Mouse (Mus musculus) embryonic facial prominence, embryonic 14.5 days (tissue): Measurements from ENCODE around the gene Hspa1a. TPM values are rescaled to one million over a fixed set of nuclear protein-coding genes. Genes with fewer than 3 reads are reported as not detected.

Source experiments
- ATAC-seq: fragments of 200-750 bp; cut with Nextera tagmentation; 2 replicates; pipeline ENCODE4 v1.8.0; 2017; ENCODE audit warnings: low read depth, moderate number of reproducible peaks, moderate TSS enrichment
- DNase-seq: peaks from one replicate; pipeline ENCODE4 v3.0.0-alpha.2; 2015; ENCODE audit warnings: low spot score
- H3K27ac ChIP-seq: fragments of 300-500 bp; sonication (generic); replicated peaks from 2 replicates; pipeline ENCODE4 v1.5.1; 2014; ENCODE audit warnings: low read depth, mild to moderate bottlenecking, low read length, moderate library complexity
- H3K27me3 ChIP-seq: fragments of 300-500 bp; sonication (generic); replicated peaks from 2 replicates; pipeline ENCODE4 v1.6.1; 2014; ENCODE audit warnings: low read length; ENCODE audit not compliant: control insufficient read depth, insufficient read depth
- H3K36me3 ChIP-seq: fragments of 300-500 bp; sonication (generic); 2 replicates; pipeline ENCODE4 v1.6.1; 2014; ENCODE audit warnings: low read length, mixed read lengths; ENCODE audit not compliant: control insufficient read depth, insufficient read depth
- H3K4me1 ChIP-seq: fragments of 300-500 bp; sonication (generic); 2 replicates; pipeline ENCODE4 v1.6.1; 2014; ENCODE audit warnings: antibody characterized with exemption, low read length; ENCODE audit not compliant: control insufficient read depth, insufficient read depth
- H3K4me2 ChIP-seq: fragments of 300-500 bp; sonication (generic); 2 replicates; pipeline ENCODE4 v1.6.1; 2014; ENCODE audit warnings: low read depth, mild to moderate bottlenecking, low read length, moderate library complexity, mixed read lengths
- H3K4me3 ChIP-seq: fragments of 300-500 bp; sonication (generic); 2 replicates; pipeline ENCODE4 v1.5.1; 2014; ENCODE audit warnings: low read depth, mild to moderate bottlenecking, low read length
- H3K9ac ChIP-seq: fragments of 300-500 bp; sonication (generic); 2 replicates; pipeline ENCODE4 v1.6.1; 2014; ENCODE audit warnings: low read depth, mild to moderate bottlenecking, low read length, moderate library complexity, mixed read lengths
- H3K9me3 ChIP-seq: fragments of 300-500 bp; sonication (generic); 2 replicates; pipeline ENCODE4 v1.6.1; 2016; ENCODE audit warnings: low read length; ENCODE audit not compliant: control insufficient read depth
- WGBS: fragments of 180-500 bp; shearing (Covaris S2); extraction: QIAGEN DNeasy Blood & Tissue Kit; methylation state at CpG from one replicate; pipeline ENCODE4 v1.1.7; 2014; 5-methylcytosine and 5-hydroxymethylcytosine counted together
- polyA plus RNA-seq: library from polyadenylated mRNA; unstranded; fragments of >200 nt; fragmentation: Nextera tagmentation; extraction: Ambion mirVana; gene quantifications from 2 replicates; pipeline ENCODE4 v1.2.1, GENCODE M21; 2014

The Hspa1a gene
- polyA plus RNA-seq, 1 experiment from 2014 or later = 7.3 TPM

GRCm38 (mm10) chr17:34956340-34956739 is 15.6 kb downstream of the Hspa1a start:
- H3K4me3 ChIP-seq = no peak overlapping the region
- peaks cover 3% of the 10 kb centered on the region; the same call in 1 of the 2 replicates for H3K27me3 ChIP-seq
- no peak overlapping the region for H3K9ac ChIP-seq
- no peak overlapping the region for H3K4me2 ChIP-seq
- no peak for ATAC-seq
- 17% methylated on average over 1 of the region's 1 CpGs for WGBS
- DNase-seq = peak; percentile 57
- peaks cover under 1% of the 10 kb centered on the region; the same call in 1 of the 2 replicates for H3K36me3 ChIP-seq
- no peak overlapping the region for H3K27ac ChIP-seq
- H3K4me1 ChIP-seq = no peaks in the 10 kb centered on the region
- no peaks in the 10 kb centered on the region for H3K9me3 ChIP-seq

- ATAC-seq (no peak), DNase-seq (no peak)
- Histone ChIP-seq H3K36me3 (peaks cover 5% of the 10 kb centered on the region), H3K27me3 (peaks cover 3% of the 10 kb centered on the region; the same call in 1 of the 2 replicates), H3K4me3 (no peak overlapping the region), H3K9me3 (no peaks in the 10 kb centered on the region), H3K4me2 (no peak overlapping the region), H3K4me1 (no peaks in the 10 kb centered on the region; the same call in 1 of the 2 replicates), H3K27ac (no peak overlapping the region), H3K9ac (no peak overlapping the region)
- WGBS = 84% methylated on average over 3 of the region's 3 CpGs
Observed at GRCm38 (mm10) chr17:34955884-34956283, 16.1 kb downstream of the Hspa1a start.

GRCm38 (mm10) chr17:34954831-34955230 is 17.1 kb downstream of the Hspa1a start:
- H3K4me1 ChIP-seq = peaks cover 4% of the 10 kb centered on the region; the same call in 1 of the 2 replicates
- no peak overlapping the region for H3K4me2 ChIP-seq
- H3K36me3 ChIP-seq = peaks cover 15% of the 10 kb centered on the region
- no peak overlapping the region for H3K4me3 ChIP-seq
- H3K9me3 ChIP-seq = no peaks in the 10 kb centered on the region
- H3K27ac ChIP-seq = no peak overlapping the region
- H3K27me3 ChIP-seq = peaks cover 3% of the 10 kb centered on the region; the same call in 1 of the 2 replicates
- H3K9ac ChIP-seq = no peak overlapping the region
- DNase-seq = no peak
- no peak for ATAC-seq
- WGBS = 50% methylated on average over 4 of the region's 4 CpGs

- Histone ChIP-seq H3K27ac (no peak overlapping the region), H3K4me2 (no peak overlapping the region), H3K4me3 (no peak overlapping the region), H3K9ac (no peak overlapping the region), H3K4me1 (peaks cover 4% of the 10 kb centered on the region; the same call in 1 of the 2 replicates), H3K36me3 (peaks cover 21% of the 10 kb centered on the region), H3K27me3 (peaks cover 3% of the 10 kb centered on the region; the same call in 1 of the 2 replicates), H3K9me3 (no peaks in the 10 kb centered on the region)
- ATAC-seq = no peak
- 89% methylated on average over 4 of the region's 4 CpGs for WGBS
- no peak for DNase-seq
Observed at GRCm38 (mm10) chr17:34953904-34954303, 18.1 kb downstream of the Hspa1a start.

- peak overlapping the region; percentile 62 for H3K4me3 ChIP-seq
- no peaks in the 10 kb centered on the region for H3K9me3 ChIP-seq
- no peak for ATAC-seq
- peaks cover 4% of the 10 kb centered on the region; the same call in 1 of the 2 replicates for H3K4me1 ChIP-seq
- H3K4me2 ChIP-seq = peak overlapping the region; percentile 91; the same call in 1 of the 2 replicates
- 83% methylated on average over 3 of the region's 3 CpGs for WGBS
- peak overlapping the region; percentile 89; the same call in 1 of the 2 replicates for H3K27ac ChIP-seq
- no peak overlapping the region for H3K9ac ChIP-seq
- no peak for DNase-seq
- peaks cover 21% of the 10 kb centered on the region for H3K36me3 ChIP-seq
- peaks cover 3% of the 10 kb centered on the region; the same call in 1 of the 2 replicates for H3K27me3 ChIP-seq
Observed at GRCm38 (mm10) chr17:34953258-34953657, 18.7 kb downstream of the Hspa1a start.

GRCm38 (mm10) chr17:34952378-34953040 is 19.4 kb downstream of the Hspa1a start:
- Histone ChIP-seq H3K4me2 (peak overlapping the region; percentile 91), H3K27me3 (peaks cover 3% of the 10 kb centered on the region; the same call in 1 of the 2 replicates), H3K9ac (peak overlapping the region; percentile 95), H3K4me3 (peak overlapping the region; percentile 62), H3K9me3 (no peaks in the 10 kb centered on the region), H3K27ac (peak overlapping the region; percentile 89), H3K36me3 (peaks cover 21% of the 10 kb centered on the region), H3K4me1 (peaks cover 4% of the 10 kb centered on the region; the same call in 1 of the 2 replicates)
- ATAC-seq (peak; percentile 87), DNase-seq (peak; percentile 87)
- under 1% methylated on average over 23 of the region's 23 CpGs for WGBS

- ATAC-seq (peak; percentile 45), DNase-seq (no peak)
- Histone ChIP-seq H3K9me3 (no peaks in the 10 kb centered on the region), H3K4me3 (peak overlapping the region; percentile 62), H3K27me3 (peaks cover under 1% of the 10 kb centered on the region; the same call in 1 of the 2 replicates), H3K4me1 (peaks cover 4% of the 10 kb centered on the region; the same call in 1 of the 2 replicates), H3K36me3 (peaks cover 21% of the 10 kb centered on the region), H3K9ac (peak overlapping the region; percentile 95), H3K4me2 (peak overlapping the region; percentile 91), H3K27ac (peak overlapping the region; percentile 89)
- WGBS = 1% methylated on average over 29 of the region's 29 CpGs
Observed at GRCm38 (mm10) chr17:34951636-34952377, 20.1 kb downstream of the Hspa1a start.

- ATAC-seq (no peak), DNase-seq (no peak)
- Histone ChIP-seq H3K4me1 (peaks cover 4% of the 10 kb centered on the region; the same call in 1 of the 2 replicates), H3K9ac (peak overlapping the region; percentile 95), H3K27me3 (no peaks in the 10 kb centered on the region), H3K36me3 (peaks cover 21% of the 10 kb centered on the region), H3K4me3 (peak overlapping the region; percentile 62), H3K4me2 (peak overlapping the region; percentile 91), H3K27ac (peak overlapping the region; percentile 89), H3K9me3 (no peaks in the 10 kb centered on the region)
- WGBS = 24% methylated on average over 10 of the region's 10 CpGs
Observed at GRCm38 (mm10) chr17:34950514-34951455, 21.2 kb downstream of the Hspa1a start.
